Mouse (Mus musculus) liver, postnatal 0 days (tissue): ENCODE measurements at regions not wholly inside any gene's neighbourhood (a gene's known extent, or its start where the extent isn't known, plus 50 kb on each side); places are given as distances from the start of the nearest gene placed in this dataset.

Experiments used
- CTCF ChIP-seq: sonication (generic); IDR thresholded peaks from 2 replicates; pipeline ENCODE4 v1.5.1; 2016; ENCODE audit warnings: antibody characterized with exemption, low read depth
- EP300 ChIP-seq: IDR thresholded peaks from 2 replicates; pipeline ENCODE4 v1.6.1; 2016; ENCODE audit warnings: antibody characterized with exemption, low read depth, mild to moderate bottlenecking

DNA sequence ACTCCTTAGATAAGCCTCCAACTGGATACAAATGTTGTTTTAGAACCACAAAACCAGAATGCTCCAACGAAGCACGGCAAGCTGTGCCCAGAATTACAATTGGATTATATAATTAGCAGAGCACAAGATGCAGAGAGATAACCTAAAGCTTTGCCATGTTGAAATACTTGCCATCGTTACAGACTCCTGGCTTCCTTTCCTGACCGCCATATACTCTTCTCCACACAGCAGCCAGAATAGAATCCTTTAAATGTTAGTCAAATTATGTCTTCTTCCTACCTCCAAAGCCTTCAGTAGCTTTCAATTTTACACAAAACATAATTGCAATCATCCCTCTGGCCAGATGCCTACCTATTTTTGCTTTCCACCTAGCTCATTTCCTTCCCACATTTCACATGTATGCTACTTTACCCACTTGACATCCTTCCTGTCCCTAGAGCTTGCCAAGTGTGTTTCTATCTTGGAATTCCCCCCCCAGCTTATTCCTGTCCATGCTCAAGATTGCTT is 52.8 kb upstream of the G2e3 start:
- no peak for TF ChIP-seq EP300
- TF ChIP-seq CTCF = no peak
